Mouse (Mus musculus): ENCODE data around the gene Tmem53.

The Tmem53 gene

DNA sequence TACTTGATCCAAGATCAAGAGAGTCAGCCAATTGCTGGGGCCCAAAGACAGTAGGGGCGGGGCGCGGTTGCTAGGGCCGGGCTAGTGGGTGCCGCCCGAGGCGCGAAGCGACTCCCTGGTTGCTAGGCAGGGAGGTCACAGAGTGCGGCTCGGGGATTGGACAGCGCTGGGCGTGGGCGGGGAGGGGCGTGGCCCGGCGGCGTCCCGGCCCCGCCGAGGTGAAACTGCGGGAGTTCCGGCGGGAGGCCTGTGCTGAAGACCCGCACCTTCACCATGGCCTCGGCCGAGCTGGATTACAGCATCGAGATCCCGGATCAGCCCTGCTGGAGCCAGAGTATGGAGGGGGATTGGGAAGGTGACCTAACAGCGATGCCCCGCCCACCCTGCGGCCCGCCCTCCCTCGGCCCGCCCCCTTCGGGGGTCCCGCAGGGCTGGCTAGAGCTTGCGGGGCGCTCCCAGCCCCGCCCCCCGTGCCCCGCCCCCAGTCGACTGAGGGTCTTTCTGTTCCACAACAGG is at the start of gene Tmem53, which contains the start of gene Armh1:
TSS of gene Tmem53 (plus strand) at position 151 of the 516 bp plus-strand sequence.
TSS of gene Armh1 (minus strand) at position 325 of the 516 bp plus-strand sequence.
- peak; percentile 94 to 95 for DNase-seq

GRCm38 (mm10) chr4:117202046-117202991 is 49.4 kb upstream of the Tmem53 start:
- DNase-seq = peak; percentile 23 to 70

DNA sequence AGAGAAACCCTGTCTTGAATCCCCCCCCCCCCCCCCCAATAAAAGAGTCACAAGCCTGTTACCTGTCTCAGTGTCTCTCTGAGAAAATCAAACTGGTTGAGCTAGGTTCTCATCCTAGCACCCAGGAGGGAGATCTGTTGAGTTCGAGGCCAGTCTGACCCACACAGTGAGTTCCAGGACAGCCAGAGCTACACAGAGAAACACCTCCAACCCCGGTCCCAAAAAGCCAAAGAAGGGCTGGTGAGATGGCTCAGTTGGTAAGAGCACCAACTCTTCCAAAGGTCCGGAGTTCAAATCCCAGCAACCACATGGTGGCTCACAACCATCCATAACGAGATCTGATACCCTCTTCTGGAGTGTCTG is 48.8 kb upstream of the Tmem53 start:
- DNase-seq = no peak

- DNase-seq = no peak
These were observed 42.2 kb upstream of the Tmem53 start for GRCm38 (mm10) chr4:117209592-117209991.

- DNase-seq = peak; percentile 86 to 88
These were observed 41.3 kb upstream of the Tmem53 start for GRCm38 (mm10) chr4:117210147-117211074.

DNA sequence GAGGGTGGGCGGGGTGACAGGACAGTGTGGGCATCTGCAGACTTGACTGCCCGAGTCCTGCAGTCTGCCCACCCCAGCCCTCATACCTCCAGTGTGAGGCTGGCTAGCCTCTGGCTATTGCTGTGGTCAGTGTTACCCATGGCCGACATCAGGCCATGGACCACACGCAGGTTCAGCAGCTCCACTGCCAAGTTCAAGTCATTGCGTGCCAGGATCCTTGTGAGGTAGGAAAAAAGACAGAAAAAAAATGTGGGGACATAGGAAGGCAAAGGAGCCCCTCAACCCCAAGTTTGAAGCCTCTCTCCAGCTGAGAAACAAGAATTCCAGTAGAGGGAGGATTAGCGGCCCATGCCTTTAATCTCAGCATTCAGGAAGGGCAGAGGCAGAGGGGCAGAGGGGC is 37.5 kb upstream of the Tmem53 start:
- DNase-seq = no peak

GRCm38 (mm10) chr4:117217029-117217428 is 34.7 kb upstream of the Tmem53 start:
- DNase-seq = no peak

- DNase-seq = peak; percentile 73 to 75
These were observed 33.1 kb upstream of the Tmem53 start for GRCm38 (mm10) chr4:117218517-117219219.

DNA sequence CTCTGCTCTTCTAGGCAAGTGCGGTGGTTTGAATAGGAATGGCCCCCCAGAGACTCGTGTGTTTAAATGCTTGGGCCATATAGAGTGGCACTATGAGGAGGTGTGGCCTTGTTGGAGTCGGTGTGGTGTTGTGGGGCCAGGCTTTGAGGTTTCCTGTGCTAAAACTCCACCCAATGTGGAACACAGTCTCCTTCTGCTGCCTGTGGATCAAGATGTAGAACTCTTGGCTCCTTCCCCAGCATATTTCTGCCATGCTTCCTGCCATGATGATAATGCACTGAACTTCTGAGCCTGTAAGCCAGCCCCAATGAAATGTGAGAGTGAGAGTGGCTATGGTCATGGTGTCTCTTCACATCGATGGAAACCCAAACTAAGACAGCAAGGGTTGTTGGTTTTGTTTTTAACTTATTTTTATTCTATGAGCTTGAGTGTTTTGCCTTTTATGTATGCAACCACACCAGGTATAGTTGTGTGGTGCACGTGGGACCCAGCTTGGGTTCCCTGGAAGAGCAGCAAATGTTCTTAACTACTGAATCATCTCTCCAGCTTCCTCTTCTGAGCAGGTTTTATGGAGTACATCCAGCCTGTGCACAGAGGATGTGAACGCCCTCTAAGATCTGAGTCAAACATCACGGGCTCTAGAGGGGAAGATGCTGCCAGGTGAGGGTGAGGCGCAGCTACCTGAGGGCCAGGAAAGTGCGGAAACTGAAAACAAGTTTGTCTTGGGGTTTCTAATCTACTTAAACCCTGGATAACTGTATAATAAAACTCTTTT is 30.8 kb upstream of the Tmem53 start:
- no peak for DNase-seq

DNA sequence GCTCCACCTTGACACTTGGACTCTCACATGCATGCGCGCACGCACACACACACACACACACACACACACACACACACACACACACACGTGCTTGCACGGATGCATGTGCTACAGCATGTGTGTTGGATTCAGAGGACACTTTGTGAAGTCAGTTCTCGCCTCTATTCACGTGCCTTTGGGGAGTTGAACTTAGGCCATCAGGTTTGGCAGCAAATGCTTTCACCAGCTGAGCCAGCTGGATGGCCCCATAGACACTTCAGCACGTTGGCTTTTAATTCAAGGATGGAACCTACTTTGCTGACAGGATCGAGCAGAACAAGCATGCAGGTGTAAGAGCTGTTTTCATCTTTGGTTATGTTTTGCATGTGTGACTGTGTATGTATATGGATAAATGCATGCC is 29.9 kb upstream of the Tmem53 start:
- no peak for DNase-seq

GRCm38 (mm10) chr4:117223001-117223400 is 28.8 kb upstream of the Tmem53 start:
- no peak for DNase-seq

- no peak for DNase-seq
These were observed 27.6 kb upstream of the Tmem53 start for GRCm38 (mm10) chr4:117224122-117224521.

DNA sequence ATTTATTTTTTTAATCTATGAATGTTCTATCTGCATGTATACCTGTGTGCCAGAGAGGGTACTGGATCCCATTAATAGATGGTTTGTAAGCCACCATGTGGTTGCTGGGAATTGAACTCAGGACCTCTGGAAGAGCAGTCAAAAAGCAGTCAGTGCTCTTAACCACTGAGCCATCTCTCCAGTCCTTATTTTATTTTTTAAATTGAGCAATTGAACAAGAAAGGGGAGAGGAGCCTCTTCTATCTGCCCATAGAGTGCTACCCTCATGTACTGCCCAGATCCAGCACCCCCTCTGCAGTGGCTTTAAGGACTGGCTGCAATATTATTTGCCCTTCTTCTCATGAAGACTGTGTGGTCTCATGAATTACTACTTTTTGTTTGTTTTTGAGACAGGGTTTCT is 26.5 kb upstream of the Tmem53 start:
- DNase-seq = no peak

- DNase-seq = peak in 1 of 2 experiments; percentile 38
These were observed 22.2 kb upstream of the Tmem53 start for GRCm38 (mm10) chr4:117229590-117229989.

DNA sequence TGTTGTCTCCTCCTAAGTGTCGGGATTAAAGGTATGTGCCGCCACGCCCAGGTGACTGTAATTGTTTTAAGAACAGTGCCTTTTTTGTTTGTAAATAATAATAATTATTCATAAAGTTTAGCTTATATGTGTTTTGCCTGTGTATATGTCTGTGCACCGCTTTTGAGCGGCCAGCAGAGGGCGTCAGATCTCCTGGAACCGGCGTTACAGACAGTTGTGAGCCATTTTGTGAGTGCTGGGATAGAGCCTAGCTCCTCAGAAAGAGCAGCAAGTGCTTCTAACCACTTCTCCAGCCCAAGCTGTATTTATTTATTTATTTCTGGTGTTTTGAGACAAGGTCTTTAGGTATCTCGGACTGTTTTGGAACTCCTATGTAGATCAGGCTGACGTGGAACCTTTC is 21.4 kb upstream of the Tmem53 start:
- DNase-seq = no peak

GRCm38 (mm10) chr4:117231208-117231607 is 20.5 kb upstream of the Tmem53 start:
- DNase-seq = no peak

- no peak for DNase-seq
These were observed 17.5 kb upstream of the Tmem53 start for GRCm38 (mm10) chr4:117234166-117234741.

DNA sequence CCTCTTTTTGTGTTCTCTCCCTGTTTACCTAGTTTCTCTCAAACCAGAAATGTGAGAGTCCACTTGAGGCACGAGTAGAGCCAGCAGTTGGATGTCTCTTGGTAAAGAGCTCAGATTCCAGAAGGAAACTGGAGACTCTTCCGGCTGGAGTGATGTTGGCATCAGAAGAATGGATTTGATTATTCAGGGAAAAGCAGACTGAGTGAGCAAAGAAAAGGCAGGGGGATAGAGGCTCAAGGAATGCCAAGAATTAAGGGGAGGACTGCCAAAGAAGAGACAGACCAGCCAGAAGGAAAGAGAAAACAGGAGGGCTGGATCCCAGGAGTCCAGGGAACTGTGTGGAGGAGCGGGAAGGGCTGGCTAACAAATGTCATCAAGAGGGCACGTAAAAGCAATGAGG is 15.9 kb upstream of the Tmem53 start:
- DNase-seq = no peak

DNA sequence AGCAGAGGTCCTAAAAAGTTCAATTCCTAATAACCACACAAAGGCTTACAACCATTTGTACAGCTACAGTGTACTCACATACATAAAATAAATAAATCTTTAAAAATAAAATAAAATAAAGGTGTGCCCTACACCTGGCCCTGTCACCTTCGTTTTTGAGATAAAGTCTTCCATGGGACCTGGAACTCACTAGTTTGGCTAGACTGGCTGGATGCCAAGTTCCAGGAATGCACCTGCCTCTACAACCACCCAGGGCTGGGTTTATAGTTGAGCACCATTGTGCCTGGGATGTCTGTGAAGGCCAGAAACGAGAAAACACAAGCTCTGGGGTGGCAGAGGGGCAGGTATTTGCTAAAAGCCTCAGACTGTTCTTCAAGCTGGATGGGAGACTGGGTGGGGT is 12.6 kb upstream of the Tmem53 start:
- DNase-seq = no peak

GRCm38 (mm10) chr4:117240867-117241266 is 10.9 kb upstream of the Tmem53 start:
- DNase-seq = no peak

DNA sequence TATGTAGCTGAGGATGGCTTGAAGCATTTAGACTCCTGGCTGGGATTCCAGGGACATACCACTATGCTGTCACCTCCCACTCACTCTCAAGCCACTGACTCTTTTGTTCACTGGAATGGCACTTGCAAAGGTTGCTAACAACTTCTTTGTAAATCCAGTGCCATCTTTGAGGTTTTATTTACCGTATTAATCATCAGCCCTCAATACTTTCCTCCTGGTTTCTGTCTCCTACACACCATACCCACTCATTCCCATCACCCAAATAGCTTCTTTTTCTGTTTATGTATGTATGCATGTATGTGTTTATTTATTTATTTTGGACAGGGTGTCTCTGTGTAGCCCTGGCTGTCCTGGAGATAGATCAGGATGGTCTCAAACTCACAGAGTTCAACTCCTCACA is 769 bp upstream of the Tmem53 start:
- no peak for DNase-seq
